Mouse (Mus musculus) T-helper 2 cell (primary cell): ENCODE results near the gene Hsd17b6.

ENCODE experiments used
- in situ Hi-C: fragments of 300-600 bp; cut with MboI, MseI; formaldehyde crosslinking; loops from one replicate; pipeline ENCODE4 v1.15.1; 2025; ENCODE audit warnings: high pct_unique_total_duplicates

Gene Hsd17b6

GRCm38 (mm10) chr10:128005479-128005878 lies 1.9 kb downstream of the Hsd17b6 start:
- in situ Hi-C loops: no loop called here

GRCm38 (mm10) chr10:128004918-128005317 lies 2.5 kb downstream of the Hsd17b6 start:
- in situ Hi-C loops: loop anchor here (5.0 kb wide), 1 partner anchor 43 kb away; no protein-coding TSS in a partner anchor

- in situ Hi-C loops: loop anchor here (5.0 kb wide), 1 partner anchor 41 kb away; no protein-coding TSS in a partner anchor
Observed at GRCm38 (mm10) chr10:128003281-128003801, 4.1 kb downstream of the Hsd17b6 start.

GRCm38 (mm10) chr10:127998260-127998659 lies 9.2 kb downstream of the Hsd17b6 start:
- in situ Hi-C loops: no loop called here

GRCm38 (mm10) chr10:127996690-127997089 lies 10.7 kb downstream of the Hsd17b6 start:
- in situ Hi-C loops: no loop called here

- in situ Hi-C loops: no loop called here
Observed at GRCm38 (mm10) chr10:127985601-127986000, 21.8 kb downstream of the Hsd17b6 start.

GRCm38 (mm10) chr10:127984650-127985049 lies 22.8 kb downstream of the Hsd17b6 start:
- in situ Hi-C loops: no loop called here

- in situ Hi-C loops: no loop called here
Observed at GRCm38 (mm10) chr10:127975503-127975902, 31.9 kb downstream of the Hsd17b6 start.

GRCm38 (mm10) chr10:127974062-127974461 lies 33.3 kb downstream of the Hsd17b6 start:
- in situ Hi-C loops: no loop called here

- in situ Hi-C loops: no loop called here
Observed at GRCm38 (mm10) chr10:127971135-127971534, 36.3 kb downstream of the Hsd17b6 start.

GRCm38 (mm10) chr10:127970359-127970831 lies 37.0 kb downstream of the Hsd17b6 start:
- in situ Hi-C loops: no loop called here

- in situ Hi-C loops: no loop called here
Observed at GRCm38 (mm10) chr10:127969820-127970219, 37.6 kb downstream of the Hsd17b6 start.

- in situ Hi-C loops: no loop called here
Observed at GRCm38 (mm10) chr10:127966506-127966905, 40.9 kb downstream of the Hsd17b6 start.

- in situ Hi-C loops: loop anchor here (5.0 kb wide), 1 partner anchor 38 kb away; no protein-coding TSS in a partner anchor
Observed at GRCm38 (mm10) chr10:127964004-127964403, 43.4 kb downstream of the Hsd17b6 start.

- in situ Hi-C loops: loop anchor here (5.0 kb wide), 1 partner anchor 40 kb away; no protein-coding TSS in a partner anchor
Observed at GRCm38 (mm10) chr10:127962451-127962850, 45.0 kb downstream of the Hsd17b6 start.

GRCm38 (mm10) chr10:127959161-127959679 lies 48.2 kb downstream of the Hsd17b6 start:
- in situ Hi-C loops: no loop called here

- in situ Hi-C loops: no loop called here
Observed at GRCm38 (mm10) chr10:127956168-127956816, 51.1 kb downstream of the Hsd17b6 start.

- in situ Hi-C loops: no loop called here
Observed at GRCm38 (mm10) chr10:127955034-127955433, 52.4 kb downstream of the Hsd17b6 start.

- in situ Hi-C loops: no loop called here
Observed at GRCm38 (mm10) chr10:127951821-127952220, 55.6 kb downstream of the Hsd17b6 start.

GRCm38 (mm10) chr10:127951390-127951789 lies 56.0 kb downstream of the Hsd17b6 start:
- in situ Hi-C loops: no loop called here

GRCm38 (mm10) chr10:127949596-127950130 lies 57.7 kb downstream of the Hsd17b6 start:
- in situ Hi-C loops: no loop called here

GRCm38 (mm10) chr10:127945432-127946064 lies 61.9 kb downstream of the Hsd17b6 start:
- in situ Hi-C loops: no loop called here
